ENCODE assay signal across 26 mouse cellular contexts in genomic region chr15:56479015-56479414, GRCm38 (mm10).
DNase-seq lines count a peak whose midpoint lies in the region; ATAC-seq lines count a peak whose summit lies in the region.
"Had no signal": no experiment of that assay in that cellular context is flagged by ENCODE, and none has a peak within 500 bp of the region (broad histone marks: within the 10 kb centered on the region; RNA-seq: fewer than 3 reads in every experiment).

No protein-coding gene starts in this region.

- H3K36me3 ChIP-seq in embryonic facial prominence, embryonic 13.5 days = no peaks in the 10 kb centered on the region
- H3K36me3 ChIP-seq in limb, embryonic 13.5 days = no peaks in the 10 kb centered on the region
- H3K36me3 ChIP-seq in liver, embryonic 11.5 days (ENCODE audit: control insufficient read depth, insufficient read depth, low read length) = no peaks in the 10 kb centered on the region
- H3K36me3 ChIP-seq: heart, embryonic 15.5 days; kidney, embryonic 15.5 days; liver, embryonic 12.5 days; midbrain, embryonic 15.5 days; stomach, embryonic 15.5 days had no signal

- ATAC-seq in embryonic facial prominence, embryonic 13.5 days (ENCODE audit: insufficient number of reproducible peaks, insufficient read depth, low FRiP score, low TSS enrichment, low read depth) = no peak
- ATAC-seq in limb, embryonic 13.5 days (ENCODE audit: low FRiP score, low read depth) = peak; percentile 28; the same call in 1 of the 2 replicates
- no peak for ATAC-seq in megakaryocyte, adult 5-6 weeks (ENCODE audit: poor library complexity, severe bottlenecking)
- no peak for ATAC-seq in liver, embryonic 11.5 days (replicated peaks; ENCODE audit: low FRiP score)
- ATAC-seq: CD4-positive, CD25-positive, alpha-beta regulatory T cell, adult 4 months; forebrain, embryonic 13.5 days; hindbrain, embryonic 16.5 days; liver, embryonic 12.5 days; liver, postnatal 0 days; lung, postnatal 0 days; midbrain, embryonic 15.5 days had no signal

- H3K27me3 ChIP-seq in embryonic facial prominence, embryonic 13.5 days = no peaks in the 10 kb centered on the region
- H3K27me3 ChIP-seq in limb, embryonic 13.5 days = no peaks in the 10 kb centered on the region
- no peaks in the 10 kb centered on the region for H3K27me3 ChIP-seq in liver, embryonic 11.5 days (replicated peaks; ENCODE audit: control insufficient read depth, insufficient read depth, low read length)
- H3K27me3 ChIP-seq: forebrain, embryonic 13.5 days; heart, embryonic 15.5 days; kidney, embryonic 15.5 days; liver, embryonic 12.5 days; midbrain, embryonic 15.5 days; stomach, embryonic 15.5 days had no signal

- 0 out of 2 replicates have a peak, but pooled peaks cover 3% of the 10 kb centered on the region for H3K4me1 ChIP-seq in embryonic facial prominence, embryonic 13.5 days
- peaks cover 10% of the 10 kb centered on the region for H3K4me1 ChIP-seq in limb, embryonic 13.5 days
- H3K4me1 ChIP-seq in liver, embryonic 11.5 days (replicated peaks; ENCODE audit: control insufficient read depth, insufficient read depth, low read length) = no peaks in the 10 kb centered on the region
- H3K4me1 ChIP-seq: forebrain, embryonic 13.5 days; heart, embryonic 15.5 days; kidney, embryonic 15.5 days; liver, embryonic 12.5 days; midbrain, embryonic 15.5 days; stomach, embryonic 15.5 days had no signal

- no peaks in the 10 kb centered on the region for H3K9me3 ChIP-seq in embryonic facial prominence, embryonic 13.5 days
- no peaks in the 10 kb centered on the region for H3K9me3 ChIP-seq in limb, embryonic 13.5 days
- H3K9me3 ChIP-seq in liver, embryonic 11.5 days (ENCODE audit: control insufficient read depth, low read length) = no peaks in the 10 kb centered on the region
- H3K9me3 ChIP-seq: forebrain, embryonic 13.5 days; heart, embryonic 15.5 days; kidney, embryonic 15.5 days; liver, embryonic 12.5 days; midbrain, embryonic 15.5 days; stomach, embryonic 15.5 days had no signal

- DNase-seq in gastrocnemius, adult 18-20 months (ENCODE audit: low spot score) = peak; percentile 12
- no peak for DNase-seq in gastrocnemius, postnatal 4 days (ENCODE audit: low spot score in 2 of 2)
- peak; percentile 36 for DNase-seq in 3T3-L1 (ENCODE audit: low read depth, low spot score)
- no peak for DNase-seq in liver, embryonic 11.5 days (ENCODE audit: low spot score)
- DNase-seq: adrenal gland, postnatal 25 days; cerebellum, adult 11-12 months; cerebellum, adult 9-11 months; gastrocnemius, adult 2 months; kidney, adult 18-20 months; kidney, postnatal 4 days; liver, postnatal 0 days; right cerebral cortex, adult 18-20 months; right cerebral cortex, postnatal 4 days had no signal

- H3K4me3 ChIP-seq in embryonic facial prominence, embryonic 13.5 days = no peak overlapping the region
- no peak overlapping the region for H3K4me3 ChIP-seq in limb, embryonic 13.5 days
- H3K4me3 ChIP-seq in liver, embryonic 11.5 days (ENCODE audit: low read depth, low read length) = no peak overlapping the region
- H3K4me3 ChIP-seq: forebrain, embryonic 13.5 days; gastrocnemius, adult 2 months; heart, embryonic 15.5 days; kidney, embryonic 15.5 days; liver, embryonic 12.5 days; midbrain, embryonic 15.5 days; stomach, embryonic 15.5 days had no signal

- WGBS in embryonic facial prominence, embryonic 13.5 days = 53% methylated on average over 3 of the region's 3 CpGs
- 49% methylated on average over 3 of the region's 3 CpGs for WGBS in limb, embryonic 13.5 days
- 78% methylated on average over 3 of the region's 3 CpGs for WGBS in liver, embryonic 11.5 days

- no peak overlapping the region for H3K9ac ChIP-seq in embryonic facial prominence, embryonic 13.5 days
- no peak overlapping the region for H3K9ac ChIP-seq in limb, embryonic 13.5 days
- H3K9ac ChIP-seq in liver, embryonic 11.5 days (ENCODE audit: low read depth, low read length) = no peak overlapping the region
- H3K9ac ChIP-seq: forebrain, embryonic 13.5 days; heart, embryonic 15.5 days; kidney, embryonic 15.5 days; liver, embryonic 12.5 days; liver, postnatal 0 days; midbrain, embryonic 15.5 days; stomach, embryonic 15.5 days had no signal

- H3K27ac ChIP-seq in embryonic facial prominence, embryonic 13.5 days = 0 out of 2 replicates have a peak overlapping the region, but pooled peaks have one; percentile 55
- H3K27ac ChIP-seq in limb, embryonic 13.5 days = no peak overlapping the region
- no peak overlapping the region for H3K27ac ChIP-seq in liver, embryonic 11.5 days (ENCODE audit: low read depth, low read length)
- H3K27ac ChIP-seq: forebrain, embryonic 13.5 days; gastrocnemius, adult 2 months; heart, embryonic 15.5 days; kidney, embryonic 15.5 days; liver, embryonic 12.5 days; macrophage; midbrain, embryonic 15.5 days; stomach, embryonic 15.5 days had no signal

- H3K4me2 ChIP-seq in embryonic facial prominence, embryonic 13.5 days = no peak overlapping the region
- no peak overlapping the region for H3K4me2 ChIP-seq in limb, embryonic 13.5 days (replicated peaks)
- no peak overlapping the region for H3K4me2 ChIP-seq in liver, embryonic 11.5 days
- H3K4me2 ChIP-seq: forebrain, embryonic 13.5 days; heart, embryonic 15.5 days; kidney, embryonic 15.5 days; liver, embryonic 12.5 days; midbrain, embryonic 15.5 days; stomach, embryonic 15.5 days had no signal

Comparison
In these comparisons a context has a peak if more than half of its experiments do, and no peak if none do; other contexts are left out.
1. DNase-seq: peak in gastrocnemius, adult 18-20 months (single experiment) and 3T3-L1 (single experiment); none in gastrocnemius, postnatal 4 days (0 of 2) and liver, embryonic 11.5 days (single experiment).